Mouse (Mus musculus): Measurements from ENCODE around the gene Gipc3. TPM values are rescaled to one million over a fixed set of nuclear protein-coding genes. Genes with fewer than 3 reads are reported as not detected.

Gipc3 gene
- under 1 TPM; 0.05 to 0.08 TPM for polyA plus RNA-seq (2017; shearing (Covaris generic))

GRCm38 (mm10) chr10:81342686-81343505, at the start of gene Gipc3:
Gene Gipc3, minus strand, starts transcription at chr10:81343266.

DNA sequence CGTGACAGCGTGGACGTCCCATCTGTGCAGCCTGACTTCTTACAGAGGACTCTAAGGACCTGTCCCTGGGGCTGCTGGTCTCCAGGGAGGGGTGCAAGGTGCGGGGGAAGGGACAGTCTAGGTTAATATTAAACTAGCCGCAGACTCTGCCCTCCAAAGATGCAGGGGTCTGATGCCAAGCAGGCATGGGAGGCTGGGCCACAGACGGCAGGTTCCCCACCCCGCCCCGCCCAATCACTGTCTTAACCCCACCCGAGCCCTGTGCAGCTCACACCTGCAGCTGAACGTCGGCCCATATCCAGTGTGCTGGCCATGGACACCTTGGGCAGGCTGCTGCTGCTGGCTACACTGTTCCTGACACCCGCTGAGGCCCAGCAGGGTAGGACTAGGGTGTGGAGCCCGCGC, 49.7 kb upstream of the Gipc3 start, which contains the start of gene Smim24:
Gene Smim24, plus strand, starts transcription at position 271 of the 405 bp plus-strand sequence.

DNA sequence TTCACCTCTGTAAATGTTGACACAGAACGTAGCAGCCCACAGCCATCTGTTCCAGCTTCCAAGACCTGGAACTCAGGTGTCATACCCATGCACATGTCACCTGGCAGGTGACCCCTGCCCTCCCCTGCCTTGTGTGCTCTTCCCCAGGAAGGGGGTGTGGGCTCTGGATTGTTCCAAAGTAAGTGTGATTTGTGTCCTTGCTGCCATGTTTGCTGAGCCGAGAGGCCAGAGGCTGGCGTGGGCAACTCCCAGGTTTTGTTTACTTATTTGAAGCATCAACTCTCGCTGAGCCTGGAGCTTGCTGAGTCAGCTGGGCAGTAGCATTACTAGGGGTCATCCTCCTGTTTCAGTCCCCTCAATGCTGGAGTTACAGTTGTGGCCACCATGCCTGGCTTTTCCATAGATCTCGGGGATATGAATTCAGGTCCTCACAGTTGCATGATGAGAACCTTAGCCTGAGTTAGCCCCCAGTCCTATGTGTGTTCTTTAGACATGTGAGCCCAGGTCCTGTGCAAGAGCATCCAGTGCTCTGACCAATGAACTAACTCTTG, 45.5 kb upstream of the Gipc3 start, which contains the start of gene Gm48552:
Gene Gm48552, plus strand, starts transcription at position 501 of the 551 bp plus-strand sequence.

GRCm38 (mm10) chr10:81383802-81384604, 40.9 kb upstream of the Gipc3 start, which contains the start of the genes Dohh and Gm48551:
Gene Dohh, plus strand, starts transcription at chr10:81384428.
Gene Gm48551, plus strand, starts transcription at chr10:81384466.

GRCm38 (mm10) chr10:81377793-81378552, 34.9 kb upstream of the Gipc3 start, which contains the start of gene Fzr1:
Gene Fzr1, minus strand, starts transcription at chr10:81378516.

GRCm38 (mm10) chr10:81365672-81366476, 22.8 kb upstream of the Gipc3 start, which contains the start of gene 4930404N11Rik:
Gene 4930404N11Rik, minus strand, starts transcription at chr10:81365816.

DNA sequence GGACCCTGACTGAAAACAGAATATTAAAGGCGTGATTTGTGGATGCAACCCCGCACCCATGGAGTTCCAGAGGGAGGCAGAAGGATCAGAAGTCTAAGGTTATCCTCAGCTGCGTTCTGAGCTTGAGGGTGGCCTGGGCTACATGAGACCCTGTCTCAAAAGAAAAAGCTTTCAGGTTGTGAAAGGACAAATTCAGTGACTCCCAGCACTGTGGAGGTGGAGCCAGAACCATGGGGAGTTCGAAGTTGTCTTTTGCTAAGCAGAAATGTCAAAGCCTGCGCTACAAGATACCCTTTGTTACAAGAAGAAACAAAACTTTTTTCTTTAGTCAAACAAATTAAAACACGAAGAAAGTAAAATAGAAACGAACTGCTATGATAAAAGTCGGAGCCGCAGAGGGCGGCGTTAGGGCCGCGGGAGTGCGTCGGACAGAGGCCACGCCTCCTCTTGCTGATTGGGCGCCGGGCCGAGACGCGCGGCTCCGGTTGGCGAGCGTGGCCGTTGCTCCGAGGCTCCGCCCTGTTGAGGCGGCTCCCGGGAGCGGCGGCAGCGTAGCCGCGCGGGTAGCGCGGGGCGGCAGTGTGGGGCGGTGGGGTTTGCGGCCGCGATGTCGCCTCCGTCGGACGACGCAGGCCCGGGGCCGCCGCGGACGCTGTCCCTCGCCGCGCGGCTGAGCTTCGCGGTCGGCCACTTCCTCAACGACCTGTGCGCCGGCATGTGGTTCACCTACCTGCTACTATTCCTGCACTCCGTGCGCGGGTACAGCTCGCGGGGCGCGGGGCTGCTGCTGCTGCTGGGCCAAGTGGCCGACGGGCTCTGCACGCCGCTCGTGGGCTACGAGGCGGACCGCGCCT, 14.2 kb upstream of the Gipc3 start, which contains the start of gene Mfsd12:
Gene Mfsd12, plus strand, starts transcription at position 501 of the 854 bp plus-strand sequence.

GRCm38 (mm10) chr10:81350351-81351063, 7.4 kb upstream of the Gipc3 start, which contains the start of gene Hmg20b:
Gene Hmg20b, minus strand, starts transcription at chr10:81350480.

GRCm38 (mm10) chr10:81328386-81328785, 14.7 kb downstream of the Gipc3 start, which contains the start of gene Tbxa2r:
Gene Tbxa2r, plus strand, starts transcription at chr10:81328731.

DNA sequence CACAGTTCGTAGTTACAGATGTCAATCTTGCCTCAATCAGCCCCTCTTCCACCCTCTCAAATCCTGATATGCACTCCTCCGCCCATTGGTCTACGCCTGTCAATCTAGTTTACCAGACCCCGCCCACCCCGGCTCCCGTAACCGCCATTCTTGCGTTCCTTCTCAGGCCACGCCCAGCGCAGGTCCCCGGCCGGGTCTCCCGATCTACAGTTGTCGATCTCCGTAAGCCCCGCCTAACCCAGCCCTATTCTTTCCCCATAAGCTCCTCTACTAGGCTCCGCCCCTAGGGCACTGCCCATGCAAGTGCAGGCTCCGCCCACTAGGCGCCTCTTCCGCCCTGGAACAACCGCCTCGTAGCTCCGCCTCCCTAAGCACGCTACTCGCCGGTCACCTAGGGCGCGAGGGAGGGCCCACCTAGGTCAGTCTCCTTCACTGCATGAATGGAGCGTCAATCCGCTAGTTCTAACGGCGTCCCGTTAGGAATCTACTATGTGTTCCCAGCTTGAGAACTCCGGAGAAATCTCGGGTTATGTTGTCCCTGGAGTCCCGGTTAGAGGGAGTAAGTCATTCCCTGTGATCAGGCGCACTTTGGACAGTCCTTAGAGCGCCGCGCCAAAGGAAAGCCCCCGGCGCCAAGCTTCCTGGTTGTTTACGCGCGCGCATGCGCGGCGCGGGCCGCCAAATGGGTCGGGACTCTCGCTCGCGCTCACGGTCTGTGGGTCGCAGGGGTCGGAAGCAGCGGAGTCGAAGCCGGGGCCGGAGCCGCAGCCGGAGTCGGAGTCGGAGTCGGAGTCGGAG, 22.3 kb downstream of the Gipc3 start, which contains the start of gene Cactin:
Gene Cactin, plus strand, starts transcription at position 554 of the 798 bp plus-strand sequence.

DNA sequence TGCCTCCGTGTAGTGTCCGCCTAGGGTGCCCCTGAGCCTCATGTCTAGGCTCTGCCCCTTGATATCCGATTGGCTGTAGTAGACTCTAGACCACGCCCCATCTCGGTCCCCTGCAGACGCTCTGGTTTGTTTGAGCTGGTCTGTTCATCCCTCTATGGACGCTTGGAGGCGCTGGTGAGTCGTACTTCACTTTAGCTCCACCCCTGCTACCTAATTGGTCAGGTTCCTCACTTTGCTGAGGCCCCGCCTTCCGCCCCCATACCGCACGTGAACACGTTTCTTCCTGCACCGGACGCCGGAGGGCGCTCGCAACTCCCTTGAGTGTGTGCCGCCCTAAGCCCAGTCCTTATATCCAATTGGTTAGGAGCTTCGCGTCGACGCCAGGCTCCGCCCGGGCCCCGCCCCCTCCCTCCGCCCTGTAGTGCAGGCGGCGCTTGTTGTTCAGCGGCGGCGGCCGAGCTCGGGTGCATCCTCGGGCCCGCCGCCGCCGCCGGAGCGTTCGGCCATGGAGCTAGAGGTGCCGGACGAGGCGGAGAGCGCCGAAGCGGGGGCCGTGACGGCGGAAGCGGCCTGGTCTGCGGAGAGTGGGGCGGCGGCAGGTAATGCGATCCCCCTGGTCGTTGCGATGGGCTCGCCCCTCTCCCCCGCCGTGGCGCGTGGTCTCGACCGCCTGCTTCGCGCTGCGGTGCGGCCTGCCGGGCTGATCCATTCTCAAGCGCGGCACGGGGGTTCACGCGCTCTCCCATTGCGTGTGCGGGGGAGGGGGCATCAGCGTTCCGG, 50.3 kb downstream of the Gipc3 start, which contains the start of gene Pip5k1c:
Gene Pip5k1c, plus strand, starts transcription at position 410 of the 780 bp plus-strand sequence.

GRCm38 (mm10) chr10:81291511-81292104, 51.5 kb downstream of the Gipc3 start, which contains the start of gene Tjp3:
Gene Tjp3, minus strand, starts transcription at chr10:81291581.

Data from activated CD4-positive, CD25-positive, alpha-beta regulatory T cell (primary cell).